Mouse (Mus musculus) lung, embryonic 14.5 days (tissue): ENCODE data around the gene Pnldc1. TPM values are rescaled to one million over a fixed set of nuclear protein-coding genes. Genes with fewer than 3 reads are reported as not detected.
A peak's percentile ranks its signal among the peaks of the same experiment; 100 is the strongest.

Experiments
- ATAC-seq: fragments of 200-750 bp; cut with Nextera tagmentation; 2 replicates; pipeline ENCODE4 v1.8.0; 2017; ENCODE audit warnings: mild to moderate bottlenecking, moderate TSS enrichment, moderate library complexity; ENCODE audit not compliant: insufficient read depth
- DNase-seq: peaks from one replicate; pipeline ENCODE4 v3.0.0-alpha.2; 2015
- H3K27ac ChIP-seq: fragments of 300-500 bp; sonication (generic); 2 replicates; pipeline ENCODE4 v1.5.1; 2014; ENCODE audit warnings: low read depth, mild to moderate bottlenecking, moderate library complexity
- H3K27me3 ChIP-seq: fragments of 300-500 bp; sonication (generic); 2 replicates; pipeline ENCODE4 v1.6.1; 2014; ENCODE audit warnings: low read length, control low read depth; ENCODE audit not compliant: insufficient read depth
- H3K36me3 ChIP-seq: fragments of 300-500 bp; sonication (generic); 2 replicates; pipeline ENCODE4 v1.6.1; 2014; ENCODE audit warnings: control low read depth; ENCODE audit not compliant: insufficient read depth
- H3K4me1 ChIP-seq: fragments of 300-500 bp; sonication (generic); 2 replicates; pipeline ENCODE4 v1.6.1; 2014; ENCODE audit warnings: antibody characterized with exemption, control low read depth; ENCODE audit not compliant: insufficient read depth
- H3K4me2 ChIP-seq: fragments of 300-500 bp; sonication (generic); 2 replicates; pipeline ENCODE4 v1.6.1; 2014; ENCODE audit warnings: mild to moderate bottlenecking
- H3K4me3 ChIP-seq: fragments of 300-500 bp; sonication (generic); 2 replicates; pipeline ENCODE4 v1.5.1; 2014; ENCODE audit warnings: low read depth, low read length
- H3K9ac ChIP-seq: fragments of 300-500 bp; sonication (generic); 2 replicates; pipeline ENCODE4 v1.6.1; 2014
- H3K9me3 ChIP-seq: fragments of 300-500 bp; sonication (generic); 2 replicates; pipeline ENCODE4 v1.6.1; 2016; ENCODE audit warnings: low read depth, low read length, control low read depth
- CTCF ChIP-seq: IDR thresholded peaks from 2 replicates; pipeline ENCODE4 v1.5.1; 2016; ENCODE audit warnings: antibody characterized with exemption, low read depth
- WGBS: fragments of 180-500 bp; shearing (Covaris S2); extraction: QIAGEN DNeasy Blood & Tissue Kit; methylation state at CpG from one replicate; pipeline ENCODE4 v1.1.7; 2014; 5-methylcytosine and 5-hydroxymethylcytosine counted together
- polyA plus RNA-seq: library from polyadenylated mRNA; unstranded; fragments of >200 nt; fragmentation: Nextera tagmentation; extraction: Ambion mirVana; gene quantifications from 2 replicates; pipeline ENCODE4 v1.2.1, GENCODE M21; 2014

Gene Pnldc1
- polyA plus RNA-seq, 1 experiment from 2014 or later = 1.4 TPM

GRCm38 (mm10) chr17:12925001-12925400 lies 15.0 kb upstream of the Pnldc1 start:
- H3K36me3 ChIP-seq = peaks cover 70% of the 10 kb centered on the region

GRCm38 (mm10) chr17:12921073-12921472 lies 11.0 kb upstream of the Pnldc1 start:
- no peaks in the 10 kb centered on the region; the same call in 1 of the 2 replicates for H3K4me1 ChIP-seq
- H3K27me3 ChIP-seq = no peaks in the 10 kb centered on the region
- H3K27ac ChIP-seq = no peak overlapping the region
- DNase-seq (no peak), ATAC-seq (no peak)
- H3K36me3 ChIP-seq = peaks cover 75% of the 10 kb centered on the region
- H3K4me2 ChIP-seq = no peak overlapping the region
- no peak overlapping the region for H3K4me3 ChIP-seq
- TF ChIP-seq CTCF = no peak
- H3K9ac ChIP-seq = no peak overlapping the region
- 89% methylated on average over 1 of the region's 1 CpGs for WGBS
- no peaks in the 10 kb centered on the region for H3K9me3 ChIP-seq

More at GRCm38 (mm10) chr17:12925001-12925400, 15.0 kb upstream of the Pnldc1 start:
- DNase-seq = no peak
- no peak overlapping the region for H3K4me2 ChIP-seq
- no peak overlapping the region for H3K4me3 ChIP-seq
- 88% methylated on average over 3 of the region's 3 CpGs for WGBS
- no peak for ATAC-seq
- H3K9ac ChIP-seq = no peak overlapping the region
- H3K27me3 ChIP-seq = no peaks in the 10 kb centered on the region
- no peaks in the 10 kb centered on the region for H3K4me1 ChIP-seq
- no peaks in the 10 kb centered on the region for H3K9me3 ChIP-seq
- TF ChIP-seq CTCF = no peak
- H3K27ac ChIP-seq = no peak overlapping the region

- Histone ChIP-seq H3K9me3 (no peaks in the 10 kb centered on the region), H3K4me3 (peak overlapping the region; percentile 93), H3K27me3 (no peaks in the 10 kb centered on the region), H3K27ac (peak overlapping the region; percentile 92), H3K36me3 (peaks cover 57% of the 10 kb centered on the region), H3K9ac (peak overlapping the region; percentile 99), H3K4me2 (peak overlapping the region; percentile 68), H3K4me1 (no peaks in the 10 kb centered on the region; the same call in 1 of the 2 replicates)
- under 1% methylated on average over 40 of the region's 40 CpGs for WGBS
- peak; percentile 57 for ATAC-seq
- peak; percentile 61 for DNase-seq
- no peak for TF ChIP-seq CTCF
Measured at GRCm38 (mm10) chr17:12916588-12917380, 6.8 kb upstream of the Pnldc1 start.

GRCm38 (mm10) chr17:12915881-12916583 lies 6.0 kb upstream of the Pnldc1 start, which contains the start of gene Mrpl18:
Gene Mrpl18, minus strand, starts transcription at chr17:12916345.
- H3K36me3 ChIP-seq = peaks cover 57% of the 10 kb centered on the region
- H3K4me3 ChIP-seq = peak within 1 kb of the TSS; percentile 93

GRCm38 (mm10) chr17:12915488-12915880 lies 5.5 kb upstream of the Pnldc1 start, which contains the start of gene Tcp1:
Gene Tcp1, plus strand, starts transcription at chr17:12915701.
- ATAC-seq = 0 out of 2 replicates have a peak, but pooled peaks have one; percentile 2
- DNase-seq = no peak
- H3K4me1 ChIP-seq = no peaks in the 10 kb centered on the region; the same call in 1 of the 2 replicates
- no peak for TF ChIP-seq CTCF
- peak within 1 kb of the TSS; percentile 68 for H3K4me2 ChIP-seq
- H3K4me3 ChIP-seq = peak within 1 kb of the TSS; percentile 93
- H3K9me3 ChIP-seq = no peaks in the 10 kb centered on the region
- WGBS = under 1% methylated on average over 18 of the region's 18 CpGs
- no peaks in the 10 kb centered on the region for H3K27me3 ChIP-seq
- peak within 1 kb of the TSS; percentile 99 for H3K9ac ChIP-seq
- H3K27ac ChIP-seq = peak within 1 kb of the TSS; percentile 92
- peaks cover 57% of the 10 kb centered on the region for H3K36me3 ChIP-seq

More at GRCm38 (mm10) chr17:12915881-12916583, 6.0 kb upstream of the Pnldc1 start, which contains the start of gene Mrpl18:
- no peaks in the 10 kb centered on the region; the same call in 1 of the 2 replicates for H3K4me1 ChIP-seq
- under 1% methylated on average over 56 of the region's 56 CpGs for WGBS
- no peaks in the 10 kb centered on the region for H3K27me3 ChIP-seq
- peak within 1 kb of the TSS; percentile 99 for H3K9ac ChIP-seq
- DNase-seq (peak; percentile 100), ATAC-seq (peak; percentile 99)
- no peaks in the 10 kb centered on the region for H3K9me3 ChIP-seq
- peak within 1 kb of the TSS; percentile 68 for H3K4me2 ChIP-seq
- no peak for TF ChIP-seq CTCF
- H3K27ac ChIP-seq = peak within 1 kb of the TSS; percentile 92

GRCm38 (mm10) chr17:12910391-12910790 lies 361 bp upstream of the Pnldc1 start:
- no peak for TF ChIP-seq CTCF
- Histone ChIP-seq H3K27me3 (no peaks in the 10 kb centered on the region), H3K27ac (no peak overlapping the region), H3K4me1 (no peaks in the 10 kb centered on the region), H3K9me3 (no peaks in the 10 kb centered on the region), H3K9ac (no peak overlapping the region), H3K4me3 (no peak overlapping the region), H3K36me3 (peaks cover 36% of the 10 kb centered on the region), H3K4me2 (no peak overlapping the region)
- DNase-seq (no peak), ATAC-seq (no peak)
- 80% methylated on average over 8 of the region's 8 CpGs for WGBS

- H3K27me3 ChIP-seq = no peaks in the 10 kb centered on the region
- no peak overlapping the region for H3K9ac ChIP-seq
- no peak overlapping the region for H3K4me2 ChIP-seq
- H3K9me3 ChIP-seq = no peaks in the 10 kb centered on the region
- no peak overlapping the region for H3K4me3 ChIP-seq
- H3K27ac ChIP-seq = no peak overlapping the region
- no peak for TF ChIP-seq CTCF
- 90% methylated on average over 9 of the region's 9 CpGs for WGBS
- H3K36me3 ChIP-seq = peaks cover 19% of the 10 kb centered on the region
- DNase-seq = no peak
- no peak for ATAC-seq
- no peaks in the 10 kb centered on the region for H3K4me1 ChIP-seq
Measured at GRCm38 (mm10) chr17:12906436-12906835, 3.6 kb downstream of the Pnldc1 start.
